Mouse (Mus musculus) 416B (cell line): ENCODE measurements at regions not wholly inside any gene's neighbourhood (a gene's known extent, or its start where the extent isn't known, plus 50 kb on each side); places are given as distances from the start of the nearest gene placed in this dataset.
"Not testable (repeated sequence)": the region's sequence is repeated elsewhere in the genome, so short reads cannot be mapped to it uniquely, and the experiment has no call there.

Source experiments
- DNase-seq: peaks from one replicate; pipeline ENCODE4 v3.0.0; 2011; ENCODE audit warnings: low read depth

DNA sequence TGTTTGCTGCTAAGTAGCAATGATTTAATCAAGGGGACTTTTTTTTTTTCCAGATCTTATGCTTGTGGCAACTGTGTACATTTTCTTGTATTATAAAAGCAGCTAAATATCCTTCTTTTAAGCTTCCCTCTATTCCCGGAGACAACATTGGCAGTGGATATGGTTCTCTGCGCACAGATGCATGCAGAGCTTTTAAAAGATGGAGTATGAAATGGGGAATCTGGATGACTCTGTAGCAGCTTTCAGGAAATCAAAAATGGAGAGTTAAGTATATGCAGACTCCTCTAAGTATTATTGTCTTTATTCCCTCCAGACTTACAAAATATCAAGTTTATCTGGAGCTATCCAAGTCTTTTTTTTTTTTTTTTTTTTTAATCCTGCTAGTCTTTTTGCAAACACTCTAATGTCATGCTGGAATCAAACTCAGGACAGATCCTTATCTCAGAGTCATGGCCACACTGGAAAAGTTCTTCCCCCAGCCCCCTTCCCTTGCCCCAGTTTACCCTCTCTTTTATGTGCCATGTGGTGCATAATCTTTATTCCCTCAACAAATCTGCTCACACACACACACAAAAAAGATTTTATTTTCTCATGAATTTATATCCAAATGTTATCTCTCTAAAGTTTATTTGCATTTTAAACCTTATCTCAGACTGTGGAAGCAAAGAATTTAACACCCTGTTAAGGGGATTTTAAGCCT, 1080.3 kb upstream of the Cdh6 start:
- no peak for DNase-seq

DNA sequence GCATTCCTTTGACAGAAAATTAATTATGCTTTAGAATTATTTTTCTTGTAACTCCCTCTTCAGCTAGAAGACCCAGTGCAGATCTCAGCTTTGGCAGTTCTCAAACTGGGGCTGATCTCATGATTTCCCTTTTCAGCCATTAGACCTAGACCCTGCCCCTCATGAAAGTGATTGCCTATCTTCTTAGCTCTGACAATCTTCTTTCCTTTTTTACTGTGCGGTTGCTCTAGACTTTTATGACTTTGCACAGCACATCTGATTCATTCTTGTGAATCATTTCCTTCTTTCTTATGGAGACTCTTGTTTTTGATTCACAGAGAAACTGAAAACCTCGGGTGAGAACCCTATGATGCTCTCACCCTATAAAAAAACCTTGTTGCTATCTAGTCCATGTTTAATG, 1078.3 kb upstream of the Cdh6 start:
- DNase-seq = peak; percentile 9

GRCm38 (mm10) chr15:14215236-14215635, 1041.8 kb upstream of the Cdh6 start:
- no peak for DNase-seq

GRCm38 (mm10) chr15:14214726-14215125, 1041.3 kb upstream of the Cdh6 start:
- DNase-seq = no peak

DNA sequence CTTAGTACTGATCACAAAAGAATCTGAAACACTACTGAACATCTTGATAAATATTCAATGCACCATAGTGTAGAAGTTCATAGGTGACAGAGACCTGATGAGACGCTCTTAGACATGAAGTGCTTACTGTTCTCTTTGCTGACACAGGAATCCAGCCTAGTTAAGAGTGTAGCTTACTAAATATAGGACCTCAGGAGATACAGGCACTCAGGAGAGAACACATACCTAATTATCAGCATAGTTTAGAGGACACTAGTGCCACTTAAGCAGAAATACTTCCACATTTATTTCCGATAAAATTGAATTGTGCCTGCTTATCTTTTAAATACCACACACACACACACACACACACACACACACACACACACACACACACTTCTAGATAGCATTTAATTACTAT, 1004.0 kb upstream of the Cdh6 start:
- DNase-seq = no peak

DNA sequence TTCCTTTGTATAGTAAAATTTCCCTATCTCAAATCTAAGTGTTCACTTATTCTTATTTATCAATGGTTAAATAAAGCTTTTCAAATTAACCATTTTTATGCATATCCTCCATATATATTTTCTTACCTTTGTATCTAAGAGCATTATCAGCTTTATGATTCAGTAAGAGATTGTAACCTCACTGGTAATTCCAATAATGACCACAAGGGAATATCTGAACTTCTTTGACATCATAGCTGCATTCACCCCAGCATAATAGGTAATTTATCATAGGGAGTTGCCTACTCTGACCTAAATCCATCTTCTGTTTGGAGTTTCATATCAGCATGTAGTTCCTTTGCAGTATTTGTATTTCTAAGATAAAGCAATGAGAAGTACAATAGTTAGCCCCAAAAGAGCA, 963.9 kb upstream of the Cdh6 start:
- DNase-seq = no peak

DNA sequence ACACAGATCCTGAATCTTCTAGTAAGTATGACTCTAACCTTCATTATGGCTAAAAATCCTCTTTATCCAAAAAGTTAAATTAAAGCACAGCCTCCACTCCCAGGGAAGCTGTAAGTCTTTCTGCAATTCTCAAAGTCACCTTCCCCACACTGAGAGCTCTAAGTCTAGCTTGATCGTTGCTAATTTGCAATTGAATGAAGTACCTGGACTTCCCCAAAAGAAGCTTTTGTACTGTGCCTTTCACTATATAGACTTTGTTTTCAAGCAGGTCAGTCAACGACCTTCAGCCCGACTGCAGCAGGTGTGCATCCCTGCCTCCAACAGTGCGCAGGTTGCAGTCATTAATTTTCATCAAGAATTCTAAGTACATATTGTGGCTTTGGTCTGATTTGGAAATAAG, 950.4 kb upstream of the Cdh6 start:
- no peak for DNase-seq

DNA sequence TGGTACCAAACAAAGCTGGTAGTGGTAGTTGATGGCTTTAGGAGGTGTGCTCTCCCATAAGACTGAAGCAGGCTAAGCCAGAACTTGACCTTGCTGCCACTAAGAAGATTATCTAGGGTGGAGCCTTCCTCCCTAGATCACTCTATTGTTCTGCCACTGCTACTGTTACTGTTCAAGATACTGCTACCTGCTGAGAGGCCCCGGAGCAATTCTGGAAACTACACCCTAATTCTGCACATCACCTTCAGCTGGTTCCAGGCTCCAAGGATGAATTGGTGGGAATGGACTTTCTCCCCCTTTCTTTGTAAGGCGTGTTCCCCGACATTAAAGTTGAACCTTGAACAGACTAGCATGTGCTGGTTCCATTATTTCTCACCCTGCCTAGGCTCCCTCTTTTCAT, 944.8 kb upstream of the Cdh6 start:
- not testable (repeated sequence) for DNase-seq

DNA sequence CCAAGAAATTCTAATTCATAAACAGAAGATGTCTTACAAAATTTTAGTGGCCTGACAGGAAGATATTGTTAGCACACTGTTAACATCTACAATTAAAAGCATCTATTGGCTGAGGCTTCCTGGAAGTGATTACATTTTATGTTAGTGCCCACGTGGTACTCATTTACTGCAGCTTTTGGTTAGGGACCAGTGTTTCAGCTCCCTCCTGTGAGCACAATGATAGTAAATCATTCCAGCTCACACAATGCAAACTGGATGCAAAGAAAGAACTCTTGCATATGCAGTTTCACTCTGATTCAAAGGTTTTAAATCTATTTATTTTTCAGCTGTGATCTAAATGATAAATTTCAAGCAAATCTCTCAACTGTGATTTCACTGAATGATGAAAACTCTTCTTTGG, 928.3 kb upstream of the Cdh6 start:
- no peak for DNase-seq

- DNase-seq = peak; percentile 28
Observed at GRCm38 (mm10) chr15:14051872-14052271, 878.4 kb upstream of the Cdh6 start.
